Mouse (Mus musculus) embryonic fibroblast, embryonic 13.5 days (primary cell): ENCODE measurements around the gene Tpx2.
A peak's percentile ranks its signal among the peaks of the same experiment; 100 is the strongest.

Experiments
- CTCF ChIP-seq: IDR thresholded peaks from 2 replicates; pipeline ENCODE4 v1.5.1; 2011; ENCODE audit warnings: mild to moderate bottlenecking, control low read depth, low read length, moderate library complexity, borderline replicate concordance; ENCODE audit not compliant: insufficient read depth
- POLR2A ChIP-seq: IDR thresholded peaks from 2 replicates; pipeline ENCODE4 v1.6.1; 2011; ENCODE audit warnings: low read depth, mild to moderate bottlenecking, control low read depth, low read length, moderate library complexity

GRCm38 (mm10) chr2:152933614-152934013, 85.8 kb downstream of the Tpx2 start:
- peak; percentile 88; the same call in 1 of the 2 replicates for TF ChIP-seq CTCF
- TF ChIP-seq POLR2A, result no peak
